Mouse (Mus musculus) olfactory bulb, adult 2 months (tissue): Measurements from ENCODE around the gene Large1.

Experiments used
- CTCF ChIP-seq: fragments of 200-500 bp; IDR thresholded peaks from 2 replicates; pipeline ENCODE4 v1.5.1; 2012; ENCODE audit warnings: low read depth, mild to moderate bottlenecking, low read length, moderate library complexity; ENCODE audit not compliant: insufficient read depth
- POLR2A ChIP-seq: fragments of 200-500 bp; IDR thresholded peaks from 2 replicates; pipeline ENCODE4 v1.6.1; 2012; ENCODE audit warnings: mild to moderate bottlenecking, low read depth, low read length, moderate library complexity; ENCODE audit not compliant: insufficient read depth

DNA sequence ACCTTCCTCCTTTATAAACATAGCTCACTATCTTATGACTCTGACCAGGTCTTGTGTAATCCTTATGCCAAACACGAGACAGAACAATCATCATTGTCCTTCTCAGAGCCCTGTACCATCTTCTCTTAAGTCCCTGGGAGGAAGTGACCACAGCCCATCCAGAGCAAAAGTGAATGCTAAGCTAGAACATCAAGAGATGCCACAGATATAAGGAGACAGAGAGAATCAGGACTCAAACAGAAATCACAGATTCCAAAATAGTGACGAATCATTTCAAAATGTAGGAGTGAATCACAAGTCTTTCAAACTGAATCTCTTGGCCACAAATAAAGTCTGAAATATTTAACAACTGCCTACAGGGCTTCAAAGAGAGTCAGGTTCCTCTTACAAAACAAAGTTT lies 63.5 kb downstream of the Large1 start:
- TF ChIP-seq POLR2A (no peak), CTCF (no peak)
